Mouse (Mus musculus): ENCODE measurements around the gene Tifa. TPM values are rescaled to one million over a fixed set of nuclear protein-coding genes. Genes with fewer than 3 reads are reported as not detected.
"Not testable (repeated sequence)": the region's sequence is repeated elsewhere in the genome, so short reads cannot be mapped to it uniquely, and the experiment has no call there.

The Tifa gene
- polyA plus RNA-seq, 1 experiment, result 7.7 TPM

- not testable (repeated sequence) for DNase-seq (ENCODE audit: extremely low spot score in 1 of 2, low spot score in 1 of 2)
These were observed 5.9 kb upstream of the Tifa start for GRCm38 (mm10) chr3:127783680-127784079.

GRCm38 (mm10) chr3:127787032-127787431 is 2.6 kb upstream of the Tifa start:
- no peak for DNase-seq (ENCODE audit: extremely low spot score in 1 of 2, low spot score in 1 of 2)

GRCm38 (mm10) chr3:127788038-127788437 is 1.6 kb upstream of the Tifa start:
- DNase-seq (ENCODE audit: extremely low spot score in 1 of 2, low spot score in 1 of 2), result no peak

- DNase-seq (ENCODE audit: extremely low spot score in 1 of 2, low spot score in 1 of 2), result no peak
These were observed 686 bp upstream of the Tifa start for GRCm38 (mm10) chr3:127788919-127789318.

- DNase-seq (ENCODE audit: extremely low spot score in 1 of 2, low spot score in 1 of 2), result peak in 1 of 2 experiments; percentile 30
These were observed 840 bp downstream of the Tifa start for GRCm38 (mm10) chr3:127790234-127791055.

GRCm38 (mm10) chr3:127791056-127791483 is 1.5 kb downstream of the Tifa start:
- no peak for DNase-seq (ENCODE audit: extremely low spot score in 1 of 2, low spot score in 1 of 2)

- no peak for DNase-seq (ENCODE audit: extremely low spot score in 1 of 2, low spot score in 1 of 2)
These were observed 2.3 kb downstream of the Tifa start for GRCm38 (mm10) chr3:127791595-127792561.

- no peak for DNase-seq (ENCODE audit: extremely low spot score in 1 of 2, low spot score in 1 of 2)
These were observed 3.4 kb downstream of the Tifa start for GRCm38 (mm10) chr3:127793022-127793421.

GRCm38 (mm10) chr3:127795762-127796161 is 6.2 kb downstream of the Tifa start:
- DNase-seq (ENCODE audit: extremely low spot score in 1 of 2, low spot score in 1 of 2), result no peak

GRCm38 (mm10) chr3:127796271-127796670 is 6.7 kb downstream of the Tifa start:
- no peak for DNase-seq (ENCODE audit: extremely low spot score in 1 of 2, low spot score in 1 of 2)

GRCm38 (mm10) chr3:127801162-127801561 is 11.6 kb downstream of the Tifa start:
- DNase-seq (ENCODE audit: extremely low spot score in 1 of 2, low spot score in 1 of 2), result no peak

- peak in 1 of 2 experiments; percentile 33 for DNase-seq (ENCODE audit: extremely low spot score in 1 of 2, low spot score in 1 of 2)
These were observed 13.2 kb downstream of the Tifa start for GRCm38 (mm10) chr3:127802814-127803213.

- DNase-seq (ENCODE audit: extremely low spot score in 1 of 2, low spot score in 1 of 2), result no peak
These were observed 14.8 kb downstream of the Tifa start for GRCm38 (mm10) chr3:127804439-127804838.

GRCm38 (mm10) chr3:127805071-127805470 is 15.5 kb downstream of the Tifa start:
- no peak for DNase-seq (ENCODE audit: extremely low spot score in 1 of 2, low spot score in 1 of 2)

GRCm38 (mm10) chr3:127805991-127806390 is 16.4 kb downstream of the Tifa start:
- no peak for DNase-seq (ENCODE audit: extremely low spot score in 1 of 2, low spot score in 1 of 2)

- no peak for DNase-seq (ENCODE audit: extremely low spot score in 1 of 2, low spot score in 1 of 2)
These were observed 18.2 kb downstream of the Tifa start for GRCm38 (mm10) chr3:127807846-127808245.

GRCm38 (mm10) chr3:127809103-127809502 is 19.5 kb downstream of the Tifa start:
- no peak for DNase-seq (ENCODE audit: extremely low spot score in 1 of 2, low spot score in 1 of 2)

- no peak for DNase-seq (ENCODE audit: extremely low spot score in 1 of 2, low spot score in 1 of 2)
These were observed 27.6 kb downstream of the Tifa start for GRCm38 (mm10) chr3:127817120-127817683.

- no peak for DNase-seq (ENCODE audit: extremely low spot score in 1 of 2, low spot score in 1 of 2)
These were observed 29.4 kb downstream of the Tifa start for GRCm38 (mm10) chr3:127818694-127819663.

GRCm38 (mm10) chr3:127820400-127820799 is 30.8 kb downstream of the Tifa start:
- DNase-seq (ENCODE audit: extremely low spot score in 1 of 2, low spot score in 1 of 2), result no peak

Data from frontal cortex, adult 2 months (tissue).